Mouse (Mus musculus) forebrain, postnatal 0 days (tissue): Measurements from ENCODE around the gene Rusc1. TPM values are rescaled to one million over a fixed set of nuclear protein-coding genes. Genes with fewer than 3 reads are reported as not detected.

Experiments
- ATAC-seq: fragments of 200-750 bp; cut with Nextera tagmentation; 2 replicates; pipeline ENCODE4 v1.8.0; 2017; ENCODE audit warnings: mild to moderate bottlenecking, moderate library complexity
- DNase-seq: peaks from one replicate; pipeline ENCODE4 v3.0.0-alpha.2; 2015
- H3K27ac ChIP-seq: fragments of 300-500 bp; sonication (generic); 2 replicates; pipeline ENCODE4 v1.5.1; 2014; ENCODE audit warnings: low read depth, mild to moderate bottlenecking, antibody characterized with exemption, low read length, moderate library complexity, mixed read lengths
- H3K27me3 ChIP-seq: fragments of 300-500 bp; sonication (generic); 2 replicates; pipeline ENCODE4 v1.6.1; 2014; ENCODE audit warnings: mild to moderate bottlenecking, low read length, mixed read lengths; ENCODE audit not compliant: insufficient read depth
- H3K36me3 ChIP-seq: fragments of 300-500 bp; sonication (generic); 2 replicates; pipeline ENCODE4 v1.6.1; 2014; ENCODE audit warnings: mild to moderate bottlenecking, moderate library complexity; ENCODE audit not compliant: insufficient read depth
- H3K4me1 ChIP-seq: fragments of 300-500 bp; sonication (generic); 2 replicates; pipeline ENCODE4 v1.6.1; 2014; ENCODE audit warnings: antibody characterized with exemption; ENCODE audit not compliant: insufficient read depth
- H3K4me2 ChIP-seq: fragments of 300-500 bp; sonication (generic); 2 replicates; pipeline ENCODE4 v1.6.1; 2014; ENCODE audit warnings: low read depth, mild to moderate bottlenecking, moderate library complexity
- H3K4me3 ChIP-seq: fragments of 300-500 bp; sonication (generic); 2 replicates; pipeline ENCODE4 v1.5.1; 2014; ENCODE audit warnings: low read depth, low read length, mixed read lengths
- H3K9ac ChIP-seq: fragments of 300-500 bp; sonication (generic); 2 replicates; pipeline ENCODE4 v1.6.1; 2014; ENCODE audit warnings: mild to moderate bottlenecking
- H3K9me3 ChIP-seq: fragments of 300-500 bp; sonication (generic); 2 replicates; pipeline ENCODE4 v1.6.1; 2016; ENCODE audit warnings: low read length
- CTCF ChIP-seq: sonication (generic); IDR thresholded peaks from 2 replicates; pipeline ENCODE4 v1.5.1; 2016; ENCODE audit warnings: antibody characterized with exemption, control low read depth, low read depth
- WGBS: fragments of 180-500 bp; shearing (Covaris S2); extraction: QIAGEN DNeasy Blood & Tissue Kit; methylation state at CpG from one replicate; pipeline ENCODE4 v1.1.7; 2014; 5-methylcytosine and 5-hydroxymethylcytosine counted together
- polyA plus RNA-seq: library from polyadenylated mRNA; unstranded; fragments of >200 nt; fragmentation: Nextera tagmentation; extraction: Ambion mirVana; gene quantifications from 2 replicates; pipeline ENCODE4 v1.2.1, GENCODE M21; 2015
- total RNA-seq: library from RNA; depleted of rRNA; stranded (reverse); fragments of >200 nt; gene quantifications from 2 replicates; pipeline ENCODE4 v1.2.3, GENCODE M21; 2014

Gene Rusc1
- total and polyA plus RNA-seq, 2 experiments from 2014 or later: 101 to 158 TPM

DNA sequence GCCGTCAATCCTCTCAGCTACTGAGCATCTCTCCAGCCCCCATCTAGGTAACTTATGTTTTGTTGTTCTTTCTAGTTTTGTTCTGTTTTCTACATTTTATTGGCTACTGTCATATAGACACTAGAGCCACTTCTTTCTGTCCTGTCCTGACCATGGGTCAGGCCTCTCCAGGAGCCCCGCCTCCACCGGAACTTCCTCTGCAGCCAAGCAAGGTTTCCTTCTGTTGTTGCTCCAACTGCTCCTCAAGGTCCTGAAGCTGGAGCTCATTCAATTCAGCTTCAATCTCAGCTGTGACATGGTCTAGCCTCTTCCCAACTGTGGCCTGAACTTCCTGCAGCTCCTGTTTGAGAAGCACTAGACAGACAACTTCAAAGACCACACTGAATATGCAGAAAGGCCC, 36.8 kb upstream of the Rusc1 start:
- no peaks in the 10 kb centered on the region for H3K4me1 ChIP-seq
- no peaks in the 10 kb centered on the region for H3K27me3 ChIP-seq
- no peak for DNase-seq
- 91% methylated on average over 3 of the region's 3 CpGs for WGBS
- H3K4me2 ChIP-seq: no peak overlapping the region
- no peak overlapping the region for H3K27ac ChIP-seq
- no peak for TF ChIP-seq CTCF
- no peaks in the 10 kb centered on the region for H3K9me3 ChIP-seq
- no peak for ATAC-seq
- no peaks in the 10 kb centered on the region for H3K36me3 ChIP-seq
- H3K9ac ChIP-seq: no peak overlapping the region
- H3K4me3 ChIP-seq: no peak overlapping the region

- 91% methylated on average over 3 of the region's 3 CpGs for WGBS
- Histone ChIP-seq H3K9ac (no peak overlapping the region), H3K9me3 (no peaks in the 10 kb centered on the region), H3K36me3 (no peaks in the 10 kb centered on the region), H3K4me2 (no peak overlapping the region), H3K4me1 (no peaks in the 10 kb centered on the region), H3K27me3 (no peaks in the 10 kb centered on the region), H3K4me3 (no peak overlapping the region), H3K27ac (no peak overlapping the region)
- no peak for TF ChIP-seq CTCF
- DNase-seq (no peak), ATAC-seq (no peak)
Measured at GRCm38 (mm10) chr3:89125981-89126380, 32.9 kb upstream of the Rusc1 start.

GRCm38 (mm10) chr3:89124241-89124640, 31.1 kb upstream of the Rusc1 start:
- H3K4me1 ChIP-seq: no peaks in the 10 kb centered on the region
- no peak overlapping the region for H3K4me3 ChIP-seq
- no peaks in the 10 kb centered on the region for H3K27me3 ChIP-seq
- TF ChIP-seq CTCF: no peak
- no peak overlapping the region for H3K9ac ChIP-seq
- H3K36me3 ChIP-seq: no peaks in the 10 kb centered on the region
- WGBS: 78% methylated on average over 3 of the region's 3 CpGs
- no peak overlapping the region for H3K4me2 ChIP-seq
- ATAC-seq (no peak), DNase-seq (no peak)
- no peaks in the 10 kb centered on the region for H3K9me3 ChIP-seq
- no peak overlapping the region for H3K27ac ChIP-seq

DNA sequence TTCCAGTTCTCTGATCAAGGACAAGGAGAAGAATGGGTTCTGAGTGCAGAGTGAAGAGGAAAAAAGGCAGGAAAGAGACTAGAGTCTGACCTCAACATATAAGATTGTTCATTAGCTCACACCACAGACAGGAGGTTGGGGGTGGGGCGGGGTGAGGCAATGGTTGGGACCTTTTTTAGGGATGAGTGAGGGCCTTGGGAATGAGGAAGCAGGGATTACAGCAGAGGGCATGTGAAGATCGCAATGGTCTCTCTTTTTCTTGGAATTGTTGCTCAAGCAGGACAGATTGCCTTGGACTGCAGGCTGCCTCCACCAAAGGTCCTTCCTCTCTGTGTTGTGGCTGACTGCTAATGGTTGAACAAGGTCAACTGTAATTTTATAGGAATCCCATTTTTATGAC, 30.2 kb upstream of the Rusc1 start:
- 83% methylated on average over 2 of the region's 2 CpGs for WGBS

GRCm38 (mm10) chr3:89115522-89115921, 22.4 kb upstream of the Rusc1 start:
- Histone ChIP-seq H3K4me2 (no peak overlapping the region), H3K4me3 (no peak overlapping the region), H3K9me3 (no peaks in the 10 kb centered on the region), H3K27ac (no peak overlapping the region), H3K9ac (no peak overlapping the region), H3K27me3 (no peaks in the 10 kb centered on the region), H3K36me3 (no peaks in the 10 kb centered on the region), H3K4me1 (no peaks in the 10 kb centered on the region)
- 7% methylated on average over 2 of the region's 2 CpGs for WGBS
- TF ChIP-seq CTCF: peak; percentile 52
- peak; percentile 28 for DNase-seq
- ATAC-seq: peak; percentile 58

More for the DNA sequence above, 30.2 kb upstream of the Rusc1 start:
- no peak for TF ChIP-seq CTCF
- ATAC-seq (no peak), DNase-seq (no peak)
- H3K36me3 ChIP-seq: no peaks in the 10 kb centered on the region
- H3K27ac ChIP-seq: no peak overlapping the region
- H3K4me2 ChIP-seq: no peak overlapping the region
- no peaks in the 10 kb centered on the region for H3K9me3 ChIP-seq
- no peak overlapping the region for H3K4me3 ChIP-seq
- no peaks in the 10 kb centered on the region for H3K4me1 ChIP-seq
- no peaks in the 10 kb centered on the region for H3K27me3 ChIP-seq
- no peak overlapping the region for H3K9ac ChIP-seq

DNA sequence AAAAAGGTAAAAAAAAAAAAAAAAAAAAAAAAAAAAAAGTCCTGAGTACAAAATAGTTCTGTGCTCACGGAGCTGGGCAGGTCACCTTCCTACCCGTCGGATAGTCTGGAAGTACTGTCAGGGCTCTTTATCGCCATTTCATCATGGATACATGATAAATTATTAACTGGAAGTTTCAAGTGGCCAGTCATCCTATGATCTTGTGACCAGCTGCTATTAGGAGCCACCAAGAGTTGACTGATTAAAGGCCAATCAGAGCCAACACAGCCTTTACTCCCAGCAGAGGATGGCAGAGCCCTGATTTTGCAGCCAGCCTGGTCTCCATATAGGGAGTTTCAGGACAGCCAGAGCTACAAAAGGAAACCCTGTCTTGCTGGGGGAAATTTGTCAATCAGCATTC, 19.9 kb upstream of the Rusc1 start:
- no peaks in the 10 kb centered on the region for H3K9me3 ChIP-seq
- H3K27me3 ChIP-seq: no peaks in the 10 kb centered on the region
- DNase-seq: no peak
- no peaks in the 10 kb centered on the region for H3K36me3 ChIP-seq
- no peak overlapping the region for H3K9ac ChIP-seq
- no peak overlapping the region for H3K4me3 ChIP-seq
- no peak overlapping the region for H3K27ac ChIP-seq
- no peak for ATAC-seq
- no peaks in the 10 kb centered on the region for H3K4me1 ChIP-seq
- no peak for TF ChIP-seq CTCF
- no peak overlapping the region for H3K4me2 ChIP-seq
- 88% methylated on average over 4 of the region's 4 CpGs for WGBS

- ATAC-seq (no peak), DNase-seq (no peak)
- H3K4me1 ChIP-seq: no peaks in the 10 kb centered on the region
- H3K9ac ChIP-seq: no peak overlapping the region
- no peaks in the 10 kb centered on the region for H3K27me3 ChIP-seq
- no peak overlapping the region for H3K4me3 ChIP-seq
- no peak for TF ChIP-seq CTCF
- H3K9me3 ChIP-seq: no peaks in the 10 kb centered on the region
- no peak overlapping the region for H3K4me2 ChIP-seq
- H3K27ac ChIP-seq: no peak overlapping the region
- no peaks in the 10 kb centered on the region for H3K36me3 ChIP-seq
- 70% methylated on average over 1 of the region's 1 CpGs for WGBS
Measured at GRCm38 (mm10) chr3:89108146-89108545, 15.0 kb upstream of the Rusc1 start.

- WGBS: 69% methylated on average over 3 of the region's 3 CpGs
- DNase-seq (no peak), ATAC-seq (no peak)
- no peak overlapping the region for H3K27ac ChIP-seq
- no peak overlapping the region for H3K9ac ChIP-seq
- H3K4me1 ChIP-seq: no peaks in the 10 kb centered on the region
- no peaks in the 10 kb centered on the region for H3K27me3 ChIP-seq
- no peak overlapping the region for H3K4me3 ChIP-seq
- H3K9me3 ChIP-seq: no peaks in the 10 kb centered on the region
- no peak overlapping the region for H3K4me2 ChIP-seq
- no peak for TF ChIP-seq CTCF
- H3K36me3 ChIP-seq: no peaks in the 10 kb centered on the region
Measured at GRCm38 (mm10) chr3:89107545-89107944, 14.4 kb upstream of the Rusc1 start.
